In genomic region chr7:144449637-144450570, GRCm38 (mm10) we compare ENCODE assay signal across 8 mouse cellular contexts. TPM values are rescaled to one million over a fixed set of nuclear protein-coding genes. Genes with fewer than 3 reads are reported as not detected.
DNase-seq lines count a peak whose midpoint lies in the region; ATAC-seq and TF ChIP-seq lines count a peak whose summit lies in the region.

No protein-coding gene starts in this region.

- H3K4me3 ChIP-seq in neural tube, embryonic 13.5 days: no peak overlapping the region
- no peak overlapping the region for H3K4me3 ChIP-seq in heart, embryonic 12.5 days
- no peak overlapping the region for H3K4me3 ChIP-seq in midbrain, embryonic 16.5 days (ENCODE audit: low read depth, low read length)
- no peak overlapping the region for H3K4me3 ChIP-seq in thymus, adult 2 months (ENCODE audit: control insufficient read depth, insufficient read depth, low read length)

- no peaks in the 10 kb centered on the region for H3K9me3 ChIP-seq in neural tube, embryonic 13.5 days
- H3K9me3 ChIP-seq in heart, embryonic 12.5 days (replicated peaks): no peaks in the 10 kb centered on the region
- H3K9me3 ChIP-seq in midbrain, embryonic 16.5 days (replicated peaks; ENCODE audit: control insufficient read depth, low read length, poor library complexity, severe bottlenecking): no peaks in the 10 kb centered on the region; the same call in 1 of the 2 replicates

- H3K9ac ChIP-seq in neural tube, embryonic 13.5 days: no peak overlapping the region
- no peak overlapping the region for H3K9ac ChIP-seq in heart, embryonic 12.5 days
- H3K9ac ChIP-seq in midbrain, embryonic 16.5 days (ENCODE audit: low read depth, low read length): no peak overlapping the region

- peak overlapping the region; percentile 28; the same call in 1 of the 2 replicates for H3K27ac ChIP-seq in neural tube, embryonic 13.5 days (replicated peaks)
- H3K27ac ChIP-seq in heart, embryonic 12.5 days (ENCODE audit: poor library complexity, severe bottlenecking): no peak overlapping the region
- H3K27ac ChIP-seq in midbrain, embryonic 16.5 days (ENCODE audit: low read length): no peak overlapping the region
- no peak overlapping the region for H3K27ac ChIP-seq in thymus, adult 2 months (ENCODE audit: control insufficient read depth, insufficient read depth, low read length)

- no peak overlapping the region for H3K4me2 ChIP-seq in neural tube, embryonic 13.5 days
- H3K4me2 ChIP-seq in heart, embryonic 12.5 days: no peak overlapping the region
- no peak overlapping the region for H3K4me2 ChIP-seq in midbrain, embryonic 16.5 days (ENCODE audit: low read length)

- H3K27me3 ChIP-seq in neural tube, embryonic 13.5 days: no peaks in the 10 kb centered on the region
- no peaks in the 10 kb centered on the region for H3K27me3 ChIP-seq in heart, embryonic 12.5 days (replicated peaks)
- no peaks in the 10 kb centered on the region for H3K27me3 ChIP-seq in midbrain, embryonic 16.5 days (ENCODE audit: control insufficient read depth, insufficient read depth, low read depth, low read length)
- no peaks in the 10 kb centered on the region for H3K27me3 ChIP-seq in thymus, adult 2 months (ENCODE audit: control insufficient read depth, insufficient read depth, low read length)

- WGBS in neural tube, embryonic 13.5 days: 82% methylated on average over 13 of the region's 13 CpGs
- WGBS in heart, embryonic 12.5 days: 87% methylated on average over 13 of the region's 13 CpGs
- WGBS in midbrain, embryonic 16.5 days: 88% methylated on average over 13 of the region's 13 CpGs
- 81% methylated on average over 13 of the region's 13 CpGs for WGBS in thymus, adult 2 months

- peak; percentile 90 for ATAC-seq in neural tube, embryonic 13.5 days (ENCODE audit: low read depth)
- ATAC-seq in heart, embryonic 12.5 days (ENCODE audit: insufficient number of reproducible peaks, low FRiP score): peak; percentile 43; the same call in 1 of the 2 replicates
- ATAC-seq in midbrain, embryonic 16.5 days: peak; percentile 80

- DNase-seq in neural tube, embryonic 10.5 days (ENCODE audit: extremely low spot score, low spot score): no peak
- DNase-seq in cerebellum, postnatal 25 days: peak; percentile 90 to 93
- DNase-seq in layer of hippocampus, adult 9-11 months: peak; percentile 80
- DNase-seq in thymus, adult 2 months: no peak
- no peak for DNase-seq in thymus, postnatal 36 days

- peaks cover 5% of the 10 kb centered on the region for H3K4me1 ChIP-seq in neural tube, embryonic 13.5 days (replicated peaks)
- H3K4me1 ChIP-seq in heart, embryonic 12.5 days (replicated peaks): no peaks in the 10 kb centered on the region
- H3K4me1 ChIP-seq in midbrain, embryonic 16.5 days (ENCODE audit: control insufficient read depth, insufficient read depth, low read length): no peaks in the 10 kb centered on the region
- H3K4me1 ChIP-seq in thymus, adult 2 months (replicated peaks; ENCODE audit: control insufficient read depth, insufficient read depth, low read length): peaks cover 30% of the 10 kb centered on the region

- H3K36me3 ChIP-seq in neural tube, embryonic 13.5 days: peaks cover 100% of the 10 kb centered on the region
- H3K36me3 ChIP-seq in heart, embryonic 12.5 days: peaks cover 100% of the 10 kb centered on the region
- peaks cover 56% of the 10 kb centered on the region for H3K36me3 ChIP-seq in midbrain, embryonic 16.5 days (ENCODE audit: control insufficient read depth, insufficient read depth, low read length)
- H3K36me3 ChIP-seq in thymus, adult 2 months (ENCODE audit: control insufficient read depth, insufficient read depth, low read length): no peaks in the 10 kb centered on the region

- TF ChIP-seq CTCF in thymus, adult 2 months (IDR thresholded peaks at IDR 0.05; ENCODE audit: borderline replicate concordance, control insufficient read depth, extremely low read depth, insufficient read depth, low read length, poor library complexity): no peak

- TF ChIP-seq POLR2A in thymus, adult 2 months (IDR thresholded peaks at IDR 0.05; ENCODE audit: control insufficient read depth, extremely low read depth, insufficient read depth, low read length, poor library complexity): no peak

RNA-seq across cellular contexts. Expression of gene Cttn, which starts 20.9 kb away (rescaled TPM):
- 158 and 174 TPM in 2 replicates for polyA plus RNA-seq in neural tube, embryonic 13.5 days (2015; fragmentation: Nextera tagmentation; extraction: Ambion mirVana)
- 143 and 144 TPM in 2 replicates for polyA plus RNA-seq in heart, embryonic 12.5 days (2016; fragmentation: Nextera tagmentation; extraction: Ambion mirVana)
- 190 and 195 TPM in 2 replicates for polyA plus RNA-seq in midbrain, embryonic 16.5 days (2015; fragmentation: Nextera tagmentation; extraction: Ambion mirVana)
- 17.6 and 22.0 TPM in 2 replicates for polyA plus RNA-seq in thymus, adult 2 months (2012; rRNA removed)

Comparison
In these comparisons a context has a peak if more than half of its experiments do, and no peak if none do; other contexts are left out.
1. DNase-seq: peak in cerebellum, postnatal 25 days (2 of 2) and layer of hippocampus, adult 9-11 months (single experiment); none in neural tube, embryonic 10.5 days (single experiment), thymus, adult 2 months (single experiment) and thymus, postnatal 36 days (0 of 2).
2. Peak in every context shown above with its lines, with median percentiles within 50 percentile points of each other: ATAC-seq.